Mouse (Mus musculus): ENCODE measurements around the gene Trappc2l.

DNA sequence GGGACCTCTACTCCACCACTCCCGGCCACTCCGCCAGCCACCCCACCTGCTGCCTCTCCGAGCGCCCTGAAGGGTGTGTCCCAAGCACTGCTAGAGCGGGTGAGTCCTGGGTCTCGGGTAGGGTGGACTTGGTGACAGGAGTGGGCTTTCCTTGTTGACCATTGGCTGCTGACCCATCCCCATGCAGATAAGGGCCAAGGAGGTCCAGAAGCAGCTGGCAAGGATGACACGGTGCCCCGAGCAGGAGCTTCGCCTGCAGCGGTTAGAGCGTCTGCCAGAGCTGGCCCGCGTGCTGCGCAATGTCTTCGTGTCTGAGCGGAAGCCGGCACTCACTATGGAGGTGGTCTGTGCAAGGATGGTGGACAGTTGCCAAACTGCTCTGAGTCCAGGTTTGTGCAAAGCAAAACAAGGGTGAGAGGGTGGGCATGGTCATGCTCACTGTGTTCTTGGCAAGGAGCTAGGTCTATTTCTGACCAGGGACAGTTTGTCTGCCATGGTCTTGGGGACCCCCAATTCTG is 39.6 kb upstream of the Trappc2l start:
- TF ChIP-seq CTCF (IDR thresholded peaks at IDR 0.05; ENCODE audit: low read depth) (no peak), EP300 (optimal IDR thresholded peaks at IDR 0.05) (no peak)

Data from stomach, postnatal 0 days (tissue).